Mouse (Mus musculus) stomach, embryonic 14.5 days (tissue): Measurements from ENCODE around the gene Add1. TPM values are rescaled to one million over a fixed set of nuclear protein-coding genes. Genes with fewer than 3 reads are reported as not detected.
A peak's percentile ranks its signal among the peaks of the same experiment; 100 is the strongest.

Source experiments
- ATAC-seq: fragments of 200-750 bp; cut with Nextera tagmentation; 2 replicates; pipeline ENCODE4 v1.8.0; 2017; ENCODE audit warnings: low read depth, moderate TSS enrichment; ENCODE audit not compliant: insufficient number of reproducible peaks, insufficient read depth, low FRiP score
- H3K27ac ChIP-seq: fragments of 300-500 bp; sonication (generic); 2 replicates; pipeline ENCODE4 v1.5.1; 2014; ENCODE audit warnings: mild to moderate bottlenecking, low read length, moderate library complexity, mixed read lengths
- H3K27me3 ChIP-seq: fragments of 300-500 bp; sonication (generic); 2 replicates; pipeline ENCODE4 v1.6.1; 2014; ENCODE audit warnings: low read length, control low read depth, mixed read lengths; ENCODE audit not compliant: control insufficient read depth, insufficient read depth
- H3K36me3 ChIP-seq: fragments of 300-500 bp; sonication (generic); 2 replicates; pipeline ENCODE4 v1.6.1; 2014; ENCODE audit warnings: mild to moderate bottlenecking, control low read depth, low read length, moderate library complexity, mixed read lengths; ENCODE audit not compliant: control insufficient read depth, insufficient read depth
- H3K4me1 ChIP-seq: fragments of 300-500 bp; sonication (generic); 2 replicates; pipeline ENCODE4 v1.6.1; 2014; ENCODE audit warnings: low read length, control low read depth, mixed read lengths; ENCODE audit not compliant: control insufficient read depth, insufficient read depth
- H3K4me2 ChIP-seq: fragments of 300-500 bp; sonication (generic); replicated peaks from 2 replicates; pipeline ENCODE4 v1.6.1; 2014; ENCODE audit warnings: low read depth, low read length, control low read depth
- H3K4me3 ChIP-seq: fragments of 300-500 bp; sonication (generic); 2 replicates; pipeline ENCODE4 v1.5.1; 2014; ENCODE audit warnings: low read depth, low read length, control low read depth
- H3K9ac ChIP-seq: fragments of 300-500 bp; sonication (generic); replicated peaks from 2 replicates; pipeline ENCODE4 v1.6.1; 2014; ENCODE audit warnings: low read depth, mild to moderate bottlenecking, control low read depth, low read length, moderate library complexity, mixed read lengths
- H3K9me3 ChIP-seq: fragments of 300-500 bp; sonication (generic); 2 replicates; pipeline ENCODE4 v1.6.1; 2016; ENCODE audit warnings: low read depth, low read length, control low read depth; ENCODE audit not compliant: control insufficient read depth
- WGBS: fragments of 180-500 bp; shearing (Covaris S2); extraction: QIAGEN DNeasy Blood & Tissue Kit; methylation state at CpG from one replicate; pipeline ENCODE4 v1.1.7; 2014; 5-methylcytosine and 5-hydroxymethylcytosine counted together
- microRNA-seq: library from miRNA; unstranded; fragments of <30 nt; microRNA quantifications from one replicate; pipeline ENCODE4, GENCODE M21; 2016
- polyA plus RNA-seq: library from polyadenylated mRNA; unstranded; fragments of >200 nt; fragmentation: Nextera tagmentation; extraction: Ambion mirVana; gene quantifications from 2 replicates; pipeline ENCODE4 v1.2.1, GENCODE M21; 2014

Gene Add1
- polyA plus RNA-seq, 1 experiment from 2014 or later: 193 TPM

DNA sequence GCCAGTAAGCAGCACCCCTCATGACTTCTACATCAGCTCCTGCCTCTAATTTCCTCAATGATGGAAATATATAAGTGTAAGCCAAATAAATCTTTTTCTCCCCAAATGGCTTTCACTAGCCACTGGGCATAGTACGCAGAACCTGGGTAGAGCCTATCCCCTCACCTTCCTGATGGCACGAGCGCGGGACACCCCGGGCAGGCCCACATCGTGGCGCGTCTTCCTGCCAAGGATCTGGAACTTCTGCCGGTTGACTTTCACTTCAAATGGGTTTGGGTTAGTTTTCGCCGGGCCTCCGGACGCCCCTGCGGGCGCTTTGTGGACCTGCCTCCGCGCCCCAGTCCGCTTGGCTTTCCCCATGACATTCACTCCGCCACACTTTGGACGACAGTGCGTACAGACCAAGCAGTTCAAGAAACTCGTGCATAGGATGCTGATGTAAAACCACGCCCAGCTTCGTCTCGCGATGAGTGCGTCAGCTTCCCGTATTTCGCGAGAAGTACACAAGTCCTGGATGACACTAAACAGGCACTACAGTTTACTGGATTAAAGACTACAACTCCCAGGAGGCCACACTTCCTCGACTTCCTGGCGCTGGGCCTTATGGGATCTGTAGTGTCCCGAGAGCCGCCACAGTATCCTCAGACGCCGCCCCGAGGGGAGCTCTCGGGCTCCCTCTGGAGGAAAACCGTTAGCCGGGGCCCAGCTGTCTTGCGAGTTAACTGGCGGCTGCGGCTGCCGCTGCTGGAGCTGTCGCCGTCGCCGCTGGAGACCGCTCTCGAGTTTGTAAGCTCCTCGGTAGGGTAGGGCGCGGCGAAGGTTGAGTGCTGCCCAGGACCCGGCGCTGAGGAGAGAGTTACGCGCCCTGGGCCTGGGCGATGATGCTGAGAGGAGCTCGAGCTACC, 86.5 kb downstream of the Add1 start, which contains the start of the genes Nop14 and Grk4:
Gene Nop14 (minus strand): TSS at position 463 of the 905 bp plus-strand sequence.
Gene Grk4 (plus strand): TSS at position 694 of the 905 bp plus-strand sequence.
- peak within 1 kb of the TSS; percentile 62 for H3K4me2 ChIP-seq
- peak within 1 kb of the TSS; percentile 58 for H3K4me3 ChIP-seq
- peaks cover 5% of the 10 kb centered on the region; the same call in 1 of the 2 replicates for H3K4me1 ChIP-seq
- peak within 1 kb of the TSS; percentile 77 for H3K27ac ChIP-seq
- H3K27me3 ChIP-seq: no peaks in the 10 kb centered on the region
- ATAC-seq: peak; percentile 100
- H3K9ac ChIP-seq: peak within 1 kb of the TSS; percentile 61
- WGBS: under 1% methylated on average over 60 of the region's 60 CpGs
- peaks cover 16% of the 10 kb centered on the region for H3K36me3 ChIP-seq
- H3K9me3 ChIP-seq: no peaks in the 10 kb centered on the region

DNA sequence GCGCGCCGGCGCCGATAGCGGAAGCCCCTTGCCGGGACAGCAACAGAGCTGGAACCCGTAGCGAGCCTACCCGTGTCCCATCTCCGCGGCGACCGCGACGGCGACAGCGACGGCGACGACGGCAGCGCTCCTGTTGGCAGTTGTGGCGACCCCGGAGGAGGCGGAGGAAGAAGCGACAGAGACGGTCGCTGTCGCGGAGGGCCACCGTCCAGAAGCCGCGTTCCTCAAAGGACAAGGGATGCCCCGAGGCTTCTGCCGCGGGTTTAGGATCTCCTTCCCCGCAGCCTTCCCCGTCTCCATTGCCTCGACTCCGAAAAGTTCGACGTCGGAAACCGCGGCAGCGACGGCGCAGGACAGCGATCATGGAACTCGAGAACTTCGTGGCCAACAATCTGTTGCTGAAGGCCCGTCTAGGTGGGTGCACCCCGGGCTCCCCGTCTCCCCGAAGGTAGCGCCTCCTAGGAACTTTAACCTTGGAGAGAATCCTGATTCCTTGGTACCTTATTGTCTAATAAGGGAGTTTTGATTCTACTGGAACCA, 87.2 kb downstream of the Add1 start:
- Histone ChIP-seq H3K27ac (peak overlapping the region; percentile 77), H3K4me3 (peak overlapping the region; percentile 58), H3K9me3 (no peaks in the 10 kb centered on the region), H3K4me2 (peak overlapping the region; percentile 55), H3K36me3 (peaks cover 9% of the 10 kb centered on the region; the same call in 1 of the 2 replicates), H3K9ac (peak overlapping the region; percentile 61), H3K27me3 (no peaks in the 10 kb centered on the region), H3K4me1 (peaks cover 5% of the 10 kb centered on the region; the same call in 1 of the 2 replicates)
- no peak for ATAC-seq
- under 1% methylated on average over 57 of the region's 57 CpGs for WGBS

DNA sequence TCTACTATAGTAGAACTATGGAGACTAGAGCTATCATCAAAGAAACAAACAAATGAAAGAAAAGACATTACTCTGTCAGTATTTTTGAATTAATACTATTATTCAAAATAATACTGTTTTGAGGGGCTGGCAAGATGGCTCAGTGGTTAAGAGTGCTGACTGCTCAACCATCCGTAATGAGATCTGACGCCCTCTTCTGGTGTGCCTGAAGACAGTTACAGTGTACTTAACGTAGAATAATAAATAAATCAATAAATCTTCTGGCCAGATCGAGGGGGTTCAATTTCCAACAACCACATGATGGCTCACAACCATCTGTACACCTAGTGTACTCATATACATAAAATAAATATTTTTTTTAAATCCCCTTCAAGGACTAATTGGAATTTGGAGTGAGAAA, 88.4 kb downstream of the Add1 start:
- 79% methylated on average over 4 of the region's 4 CpGs for WGBS
- Histone ChIP-seq H3K9ac (no peak overlapping the region), H3K9me3 (no peaks in the 10 kb centered on the region), H3K4me1 (peaks cover 5% of the 10 kb centered on the region; the same call in 1 of the 2 replicates), H3K27ac (no peak overlapping the region), H3K4me2 (no peak overlapping the region), H3K36me3 (no peaks in the 10 kb centered on the region), H3K4me3 (no peak overlapping the region), H3K27me3 (no peaks in the 10 kb centered on the region)
- no peak for ATAC-seq

DNA sequence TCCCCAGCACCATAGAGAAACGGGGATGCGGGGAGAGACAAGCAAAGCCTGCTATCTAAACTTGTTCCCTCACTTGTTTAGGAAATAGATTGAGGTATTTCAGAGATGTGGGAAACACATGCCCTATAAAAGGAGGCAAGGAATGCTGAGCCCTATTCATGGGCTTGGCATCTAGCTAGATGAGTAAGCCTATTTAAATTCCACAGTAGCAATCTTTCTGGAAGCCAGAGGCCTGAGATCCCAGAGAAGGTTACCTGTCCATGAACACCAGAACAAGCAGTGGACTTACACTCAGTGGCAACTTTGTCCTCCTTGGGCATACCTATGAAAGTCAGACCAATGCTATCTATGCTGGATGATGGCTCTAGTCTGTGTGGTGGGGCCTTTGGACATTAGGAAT, 89.8 kb downstream of the Add1 start:
- Histone ChIP-seq H3K36me3 (no peaks in the 10 kb centered on the region), H3K4me2 (no peak overlapping the region), H3K9ac (no peak overlapping the region), H3K27ac (no peak overlapping the region), H3K4me3 (no peak overlapping the region), H3K4me1 (peaks cover 5% of the 10 kb centered on the region; the same call in 1 of the 2 replicates), H3K9me3 (no peaks in the 10 kb centered on the region), H3K27me3 (no peaks in the 10 kb centered on the region)
- WGBS: 92% methylated on average over 2 of the region's 2 CpGs
- ATAC-seq: no peak

DNA sequence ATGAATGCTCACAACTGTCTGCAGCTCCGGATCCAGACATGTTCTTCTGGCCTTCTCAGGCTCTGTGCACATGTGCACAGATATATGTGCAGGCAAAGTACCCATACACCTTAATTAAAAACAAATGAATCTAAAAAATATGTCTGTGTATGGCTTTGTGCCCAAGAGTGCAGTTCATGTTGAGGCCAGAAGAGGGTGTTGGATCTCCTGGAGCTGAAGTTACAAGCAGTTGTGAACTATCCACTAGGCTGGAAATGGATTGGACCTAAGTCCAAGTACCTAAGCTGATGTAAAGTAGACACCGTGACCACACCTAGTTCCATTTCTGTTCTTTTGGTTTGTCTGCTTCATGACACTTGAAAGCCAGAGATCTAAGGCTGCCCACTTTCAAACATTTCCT, 96.0 kb downstream of the Add1 start:
- Histone ChIP-seq H3K4me3 (no peak overlapping the region), H3K27me3 (no peaks in the 10 kb centered on the region), H3K9ac (no peak overlapping the region), H3K4me2 (no peak overlapping the region), H3K27ac (no peak overlapping the region), H3K36me3 (no peaks in the 10 kb centered on the region), H3K4me1 (no peaks in the 10 kb centered on the region), H3K9me3 (no peaks in the 10 kb centered on the region)
- no peak for ATAC-seq
- 92% methylated on average over 2 of the region's 2 CpGs for WGBS

DNA sequence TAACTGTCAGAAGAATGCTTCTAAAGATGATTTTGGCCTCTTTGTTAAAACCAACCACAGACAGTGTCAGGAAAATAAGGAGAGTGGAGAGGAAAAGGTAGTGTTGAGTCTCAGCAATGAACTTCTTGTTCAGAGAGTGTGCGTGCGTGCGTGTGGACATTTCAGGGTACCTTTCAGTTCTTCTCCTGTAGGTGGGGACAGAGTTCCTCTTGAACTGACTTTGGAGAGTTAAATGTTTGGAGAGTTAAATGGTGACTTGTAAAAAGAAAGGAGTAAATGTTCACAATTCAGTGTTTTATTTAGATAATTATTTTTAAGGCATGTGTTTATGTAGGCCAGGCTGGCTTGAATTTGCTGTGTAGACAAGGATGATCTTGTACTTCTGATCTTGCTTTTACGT, 96.8 kb downstream of the Add1 start:
- no peaks in the 10 kb centered on the region for H3K36me3 ChIP-seq
- no peaks in the 10 kb centered on the region for H3K9me3 ChIP-seq
- H3K4me2 ChIP-seq: no peak overlapping the region
- H3K27ac ChIP-seq: no peak overlapping the region
- H3K27me3 ChIP-seq: no peaks in the 10 kb centered on the region
- H3K9ac ChIP-seq: no peak overlapping the region
- no peaks in the 10 kb centered on the region for H3K4me1 ChIP-seq
- WGBS: 81% methylated on average over 4 of the region's 4 CpGs
- ATAC-seq: no peak
- no peak overlapping the region for H3K4me3 ChIP-seq

Small RNA genes lying within 50 kb of the gene (microRNA-seq; reads per million reads assigned to microRNA genes)
- gene Mir7036b: 1.8 reads per million

Other genes with a start within 250 kb of the Add1 start
- gene Rnf4, start 237.4 kb upstream of the Add1 start, polyA plus RNA-seq: 183 and 188 TPM in 2 replicates
- gene Fam193a, start 203.7 kb upstream of the Add1 start, polyA plus RNA-seq: 17.9 and 25.3 TPM in 2 replicates
- 21.2 and 23.8 TPM in 2 replicates for gene Tnip2, start 59.7 kb upstream of the Add1 start, polyA plus RNA-seq
- 8.5 and 9.4 TPM in 2 replicates for gene Sh3bp2, start 47.8 kb upstream of the Add1 start, polyA plus RNA-seq
- 140 and 141 TPM in 2 replicates for gene Mfsd10, start 63.5 kb downstream of the Add1 start, polyA plus RNA-seq
- 27.1 and 29.1 TPM in 2 replicates for gene Nop14, start 86.5 kb downstream of the Add1 start, polyA plus RNA-seq
- gene Grk4, start 86.7 kb downstream of the Add1 start, polyA plus RNA-seq: 1.9 and 2.8 TPM in 2 replicates
- 25.8 and 26.2 TPM in 2 replicates for gene Htt, start 188.1 kb downstream of the Add1 start, polyA plus RNA-seq